Mouse (Mus musculus) thymus, adult 2 months (tissue): ENCODE measurements around the gene Pfkfb1.

ENCODE experiments used
- CTCF ChIP-seq: fragments of 200-500 bp; IDR thresholded peaks from 2 replicates; pipeline ENCODE4 v1.5.1; 2012; ENCODE audit warnings: mild to moderate bottlenecking, control low read depth, low read length, moderate library complexity, borderline replicate concordance; ENCODE audit not compliant: control insufficient read depth, poor library complexity, insufficient read depth; ENCODE audit errors: extremely low read depth
- POLR2A ChIP-seq: fragments of 200-500 bp; IDR thresholded peaks from 2 replicates; pipeline ENCODE4 v1.6.1; 2012; ENCODE audit warnings: mild to moderate bottlenecking, low read length, control low read depth, moderate library complexity; ENCODE audit not compliant: control insufficient read depth, poor library complexity, insufficient read depth; ENCODE audit errors: extremely low read depth

DNA sequence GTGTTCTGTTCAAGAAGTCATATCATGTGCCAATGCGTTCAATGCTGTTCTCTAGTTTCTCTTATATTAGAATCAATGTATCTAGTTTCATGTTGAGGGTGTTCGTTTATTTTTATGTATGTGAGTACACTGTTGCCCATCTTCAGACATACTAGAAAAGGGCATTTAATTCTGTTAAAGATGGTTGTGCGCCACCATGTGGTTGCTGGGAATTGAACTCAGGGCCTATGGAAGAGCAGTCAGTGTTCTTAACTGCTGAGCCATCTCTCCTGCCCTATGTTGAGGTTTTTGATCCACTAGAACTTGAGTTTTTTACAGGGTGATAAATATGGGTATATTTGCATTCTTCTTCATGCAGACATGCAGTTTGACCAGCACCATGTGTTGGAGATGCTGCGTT, 74.8 kb downstream of the Pfkfb1 start:
- TF ChIP-seq CTCF (no peak), POLR2A (no peak)
